Mouse (Mus musculus) kidney, adult 2 months (tissue): ENCODE results near the gene Kcnk7. TPM values are rescaled to one million over a fixed set of nuclear protein-coding genes. Genes with fewer than 3 reads are reported as not detected.
A peak's percentile ranks its signal among the peaks of the same experiment; 100 is the strongest.
"Not testable (repeated sequence)": the region's sequence is repeated elsewhere in the genome, so short reads cannot be mapped to it uniquely, and the experiment has no call there.

ENCODE experiments used
- DNase-seq: peaks from one replicate; pipeline ENCODE4 v3.0.0; 2021
- H3K27ac ChIP-seq: fragments of 200-500 bp; 2 replicates; pipeline ENCODE4 v1.5.1; 2012; ENCODE audit warnings: low read depth, low read length, control low read depth, inconsistent platforms; ENCODE audit not compliant: insufficient read depth
- H3K27me3 ChIP-seq: fragments of 200-500 bp; replicated peaks from 2 replicates; pipeline ENCODE4 v1.6.1; 2012; ENCODE audit warnings: mild to moderate bottlenecking, moderate library complexity, low read length, inconsistent platforms; ENCODE audit not compliant: control insufficient read depth, insufficient read depth
- H3K36me3 ChIP-seq: fragments of 200-500 bp; 2 replicates; pipeline ENCODE4 v1.6.1; 2012; ENCODE audit warnings: mild to moderate bottlenecking, moderate library complexity, low read length, inconsistent platforms; ENCODE audit not compliant: control insufficient read depth, insufficient read depth
- H3K4me1 ChIP-seq: fragments of 200-500 bp; 2 replicates; pipeline ENCODE4 v1.6.1; 2011; ENCODE audit warnings: low read length; ENCODE audit not compliant: control insufficient read depth, insufficient read depth
- H3K4me3 ChIP-seq: fragments of 200-500 bp; 2 replicates; pipeline ENCODE4 v1.5.1; 2011; ENCODE audit warnings: mild to moderate bottlenecking, low read depth, low read length, control low read depth; ENCODE audit not compliant: insufficient read depth
- CTCF ChIP-seq: fragments of 200-500 bp; conservative IDR thresholded peaks from 2 replicates; pipeline ENCODE4 v1.5.1; 2011; ENCODE audit warnings: low read depth, mild to moderate bottlenecking, control low read depth, low read length, moderate library complexity, mixed read lengths; ENCODE audit not compliant: insufficient read depth, insufficient read length
- POLR2A ChIP-seq: fragments of 200-500 bp; IDR thresholded peaks from one replicate; pipeline ENCODE4 v1.6.1; 2011; ENCODE audit warnings: low read depth, low read length, control low read depth
- WGBS: fragments of 180-500 bp; shearing (Covaris S2); methylation state at CpG from one replicate; pipeline ENCODE4 v1.1.7; 2018; 5-methylcytosine and 5-hydroxymethylcytosine counted together
- polyA plus RNA-seq: library from polyadenylated mRNA; depleted of rRNA; stranded (reverse); fragments of >200 nt; gene quantifications from 2 replicates; pipeline ENCODE4 v1.2.3, GENCODE M21; 2012

The Kcnk7 gene
- polyA plus RNA-seq, 1 experiment, result 0.13 TPM

DNA sequence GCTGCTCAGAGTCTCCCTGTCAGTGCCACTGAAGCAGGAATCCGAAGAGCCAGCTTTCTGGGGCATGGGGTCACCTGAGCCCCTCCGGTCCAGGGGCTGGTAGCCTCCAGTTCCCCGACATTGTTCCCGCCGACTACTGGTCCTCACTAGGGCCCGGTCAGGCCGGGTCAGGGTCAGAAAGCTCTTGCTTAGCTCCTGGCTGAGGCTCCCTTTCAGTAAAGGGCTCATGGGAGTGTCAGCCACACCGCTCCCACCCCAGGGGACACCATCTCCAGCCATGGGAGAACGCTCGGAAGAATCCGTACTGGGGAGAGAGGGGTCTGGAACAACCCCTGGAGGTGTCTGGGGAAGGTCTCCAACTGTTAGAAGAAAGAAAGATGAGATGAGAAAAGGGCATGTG is 18.3 kb upstream of the Kcnk7 start:
- 93% methylated on average over 11 of the region's 11 CpGs for WGBS
- Histone ChIP-seq H3K4me1 (peaks cover 5% of the 10 kb centered on the region), H3K4me3 (no peak overlapping the region), H3K27ac (no peak overlapping the region), H3K36me3 (peaks cover 2% of the 10 kb centered on the region; the same call in 1 of the 2 replicates), H3K27me3 (no peaks in the 10 kb centered on the region)
- DNase-seq, result no peak
- TF ChIP-seq CTCF (no peak), POLR2A (no peak)

DNA sequence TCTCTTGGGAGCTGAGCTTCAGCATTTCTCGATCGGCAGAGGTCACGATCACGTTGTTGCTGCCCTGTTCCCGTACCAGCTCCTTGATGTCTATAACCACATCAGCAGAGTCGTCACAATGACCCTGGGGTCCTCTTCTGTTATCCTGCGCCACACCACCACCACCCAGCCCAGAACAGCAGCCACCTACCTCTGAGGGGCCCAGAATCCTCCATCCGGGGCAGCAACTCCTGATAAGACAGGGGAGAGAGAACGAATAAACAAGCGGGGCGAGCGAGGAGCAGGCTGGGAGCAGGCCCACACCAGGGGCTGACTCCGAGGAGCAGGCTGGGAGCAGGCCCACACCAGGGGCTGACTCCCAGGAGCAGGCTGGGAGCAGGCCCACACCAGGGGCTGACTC is 17.7 kb upstream of the Kcnk7 start:
- TF ChIP-seq POLR2A, result no peak
- no peak for TF ChIP-seq CTCF
- no peak overlapping the region for H3K27ac ChIP-seq
- H3K4me3 ChIP-seq, result no peak overlapping the region
- H3K27me3 ChIP-seq, result no peaks in the 10 kb centered on the region
- H3K36me3 ChIP-seq, result peaks cover 2% of the 10 kb centered on the region; the same call in 1 of the 2 replicates
- no peak for DNase-seq
- peaks cover 10% of the 10 kb centered on the region for H3K4me1 ChIP-seq
- 91% methylated on average over 13 of the region's 13 CpGs for WGBS

DNA sequence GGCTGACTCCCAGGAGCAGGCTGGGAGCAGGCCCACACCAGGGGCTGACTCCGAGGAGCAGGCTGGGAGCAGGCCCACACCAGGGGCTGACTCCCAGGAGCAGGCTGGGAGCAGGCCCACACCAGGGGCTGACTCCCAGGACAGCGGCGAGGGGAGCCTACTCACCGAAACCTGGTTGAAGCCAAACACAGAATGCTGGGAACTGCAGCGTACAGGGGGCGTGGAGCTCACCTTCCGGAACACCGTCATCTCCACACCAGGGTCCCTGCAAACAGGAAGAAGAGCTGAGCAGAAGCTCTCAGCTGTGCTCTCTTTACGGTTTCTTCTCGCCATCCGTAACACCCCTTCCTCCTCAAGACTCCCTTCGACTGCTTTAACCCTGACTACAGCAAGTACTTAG is 17.2 kb upstream of the Kcnk7 start:
- not testable (repeated sequence) for H3K27ac ChIP-seq, H3K4me1 ChIP-seq, H3K4me3 ChIP-seq, H3K27me3 ChIP-seq, DNase-seq, H3K36me3 ChIP-seq
- WGBS, result 91% methylated on average over 12 of the region's 12 CpGs

GRCm38 (mm10) chr19:5687738-5688137 is 16.4 kb upstream of the Kcnk7 start:
- no peak for DNase-seq
- H3K4me1 ChIP-seq, result peaks cover 10% of the 10 kb centered on the region
- H3K27me3 ChIP-seq, result no peaks in the 10 kb centered on the region
- 0 out of 2 replicates have a peak, but pooled peaks cover 2% of the 10 kb centered on the region for H3K36me3 ChIP-seq
- H3K27ac ChIP-seq, result no peak overlapping the region
- peak overlapping the region; percentile 79 for H3K4me3 ChIP-seq
- TF ChIP-seq POLR2A (no peak), CTCF (no peak)
- whole genome bisulfite sequencing, result 13% methylated on average over 9 of the region's 9 CpGs

DNA sequence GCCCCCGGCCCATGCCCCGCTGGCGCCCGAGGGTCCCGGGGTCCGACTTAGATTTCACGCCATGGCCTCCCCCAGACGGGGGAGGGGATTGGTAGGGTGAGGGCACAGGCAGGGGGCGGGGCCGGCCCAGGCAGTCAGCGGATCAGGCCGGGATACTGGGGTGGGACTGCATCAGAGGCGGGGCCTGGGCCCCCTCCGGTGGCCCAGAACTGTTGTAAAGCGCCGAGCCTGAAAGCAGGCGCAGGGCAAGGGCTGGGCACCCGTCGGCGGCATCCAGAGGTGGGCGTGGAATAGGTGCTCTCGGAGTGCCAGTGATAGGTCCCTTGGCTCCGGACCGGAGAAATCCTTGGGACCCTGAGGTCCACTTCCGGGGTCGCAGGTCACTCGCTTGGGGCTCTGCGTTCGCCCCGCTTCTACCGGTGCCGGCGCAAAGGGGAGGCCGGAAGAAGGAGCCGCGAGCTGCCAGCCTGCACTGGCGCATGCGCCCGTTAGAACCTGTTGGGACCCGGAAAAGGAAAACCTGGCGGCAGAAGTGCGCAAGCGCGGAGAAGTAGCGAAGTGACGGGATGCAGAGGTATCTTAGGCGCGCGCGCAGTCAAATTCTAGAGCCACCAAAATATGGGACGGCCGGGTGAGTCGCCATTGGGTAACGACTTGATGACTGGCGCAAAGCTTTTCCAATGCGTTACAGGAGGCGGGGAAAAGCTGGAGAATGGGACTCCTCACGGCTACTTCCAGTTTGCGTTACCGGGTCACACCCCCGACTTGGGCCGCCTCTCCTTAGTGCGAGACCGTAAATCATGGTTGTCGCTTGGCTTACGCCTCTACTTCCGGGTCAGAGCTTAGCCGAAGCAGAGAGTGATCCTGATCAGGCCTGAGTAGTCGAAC is 15.7 kb upstream of the Kcnk7 start, which contains the start of the genes Map3k11 and Pcnx3:
TSS of gene Map3k11 (plus strand) at position 543 of the 888 bp plus-strand sequence.
TSS of gene Pcnx3 (minus strand) at position 709 of the 888 bp plus-strand sequence.
- DNase-seq, result peak; percentile 99
- Histone ChIP-seq H3K27me3 (no peaks in the 10 kb centered on the region), H3K4me1 (peaks cover 14% of the 10 kb centered on the region), H3K27ac (peak within 1 kb of the TSS; percentile 92), H3K4me3 (peak within 1 kb of the TSS; percentile 88), H3K36me3 (0 out of 2 replicates have a peak, but pooled peaks cover 2% of the 10 kb centered on the region)
- under 1% methylated on average over 69 of the region's 69 CpGs for WGBS
- TF ChIP-seq CTCF (no peak), POLR2A (no peak)

- Histone ChIP-seq H3K27ac (peak overlapping the region; percentile 92), H3K27me3 (no peaks in the 10 kb centered on the region), H3K4me3 (peak overlapping the region; percentile 88), H3K36me3 (0 out of 2 replicates have a peak, but pooled peaks cover 2% of the 10 kb centered on the region), H3K4me1 (peaks cover 14% of the 10 kb centered on the region)
- TF ChIP-seq POLR2A (no peak), CTCF (no peak)
- 1% methylated on average over 7 of the region's 7 CpGs for WGBS
- DNase-seq, result no peak
Observed at GRCm38 (mm10) chr19:5689088-5689428, 15.1 kb upstream of the Kcnk7 start.

DNA sequence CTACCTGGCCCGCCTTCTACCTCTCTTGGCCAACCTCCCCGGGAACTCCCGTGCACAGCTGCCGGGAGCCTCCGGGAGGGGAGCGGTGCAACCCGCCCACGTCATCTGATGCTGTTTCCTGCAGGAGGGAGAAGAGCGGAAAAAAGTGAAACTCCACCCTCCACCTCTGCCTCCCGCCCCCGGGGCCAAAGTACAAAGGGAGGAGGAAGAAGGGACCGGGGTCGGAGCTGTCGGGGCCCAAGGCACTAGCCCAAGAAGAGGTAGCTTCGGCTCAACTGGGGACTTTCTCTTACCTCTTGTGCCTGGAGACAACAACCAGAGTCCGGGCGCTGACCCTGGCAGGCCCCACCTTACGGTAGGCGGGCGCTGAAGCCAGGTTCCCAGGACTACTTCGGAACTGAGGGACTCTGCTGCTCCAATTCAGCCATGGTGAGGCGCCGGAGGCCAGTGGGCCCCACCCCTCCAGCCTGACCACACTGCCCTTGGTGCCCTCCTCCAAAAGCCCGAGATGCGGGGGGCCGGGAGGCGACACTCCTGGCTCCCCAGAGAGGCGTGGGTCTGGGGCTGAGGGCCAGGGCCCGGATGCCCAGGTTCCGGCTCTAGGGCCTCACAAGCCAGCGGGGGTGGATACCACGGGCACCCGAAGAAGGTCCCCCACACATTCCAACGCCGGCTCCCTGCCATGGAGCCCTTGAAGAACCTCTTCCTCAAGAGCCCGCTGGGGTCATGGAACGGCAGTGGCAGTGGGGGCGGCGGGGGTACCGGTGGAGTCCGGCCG is 14.4 kb upstream of the Kcnk7 start:
- TF ChIP-seq CTCF (no peak), POLR2A (peak; percentile 41)
- Histone ChIP-seq H3K4me3 (peak overlapping the region; percentile 88), H3K36me3 (0 out of 2 replicates have a peak, but pooled peaks cover 2% of the 10 kb centered on the region), H3K27ac (peak overlapping the region; percentile 92), H3K27me3 (no peaks in the 10 kb centered on the region), H3K4me1 (peaks cover 14% of the 10 kb centered on the region)
- 1% methylated on average over 42 of the region's 42 CpGs for WGBS
- DNase-seq, result peak; percentile 97
